Mouse (Mus musculus) spleen, embryonic (tissue): Measurements from ENCODE around the gene Rab11fip3.
"Not testable (repeated sequence)": the region's sequence is repeated elsewhere in the genome, so short reads cannot be mapped to it uniquely, and the experiment has no call there.

Experiments used
- CTCF ChIA-PET: fragments of 350-600 bp; sonication (Branson Sonifier 250); formaldehyde crosslinking; loops from one replicate; lab custom pipeline; 2022; lab: Charles Lee

The Rab11fip3 gene

GRCm38 (mm10) chr17:26042599-26043248 lies 26.6 kb downstream of the Rab11fip3 start:
- CTCF ChIA-PET, result no interaction called here

- CTCF ChIA-PET, result interaction anchor here (0.6 kb wide), 1 partner anchor 210 kb away, joined by 5 read pairs; no protein-coding TSS in a partner anchor
Observed at GRCm38 (mm10) chr17:26041111-26041802, 28.1 kb downstream of the Rab11fip3 start.

- CTCF ChIA-PET, result not testable (repeated sequence)
Observed at GRCm38 (mm10) chr17:26040711-26041110, 28.6 kb downstream of the Rab11fip3 start.

GRCm38 (mm10) chr17:26032037-26032436 lies 37.3 kb downstream of the Rab11fip3 start:
- CTCF ChIA-PET, result no interaction called here

- CTCF ChIA-PET, result no interaction called here
Observed at GRCm38 (mm10) chr17:26031583-26031982, 37.8 kb downstream of the Rab11fip3 start.

- CTCF ChIA-PET, result no interaction called here
Observed at GRCm38 (mm10) chr17:26028261-26028660, 41.1 kb downstream of the Rab11fip3 start.

GRCm38 (mm10) chr17:26024674-26025073 lies 44.7 kb downstream of the Rab11fip3 start:
- CTCF ChIA-PET, result no interaction called here

- CTCF ChIA-PET, result no interaction called here
Observed at GRCm38 (mm10) chr17:26023966-26024365, 45.4 kb downstream of the Rab11fip3 start.

GRCm38 (mm10) chr17:26023181-26023580 lies 46.2 kb downstream of the Rab11fip3 start:
- CTCF ChIA-PET, result no interaction called here

GRCm38 (mm10) chr17:26021728-26022341 lies 47.5 kb downstream of the Rab11fip3 start:
- CTCF ChIA-PET, result no interaction called here

- CTCF ChIA-PET, result interaction anchor here (0.6 kb wide), 1 partner anchor 131 kb away, joined by 3 read pairs; no protein-coding TSS in a partner anchor
Observed at GRCm38 (mm10) chr17:26020848-26021347, 48.5 kb downstream of the Rab11fip3 start.

- CTCF ChIA-PET, result no interaction called here
Observed at GRCm38 (mm10) chr17:26018388-26018787, 51.0 kb downstream of the Rab11fip3 start.

GRCm38 (mm10) chr17:26017949-26018348 lies 51.4 kb downstream of the Rab11fip3 start:
- CTCF ChIA-PET, result no interaction called here

- CTCF ChIA-PET, result no interaction called here
Observed at GRCm38 (mm10) chr17:26017021-26017420, 52.3 kb downstream of the Rab11fip3 start.

- CTCF ChIA-PET, result interaction anchor here (0.6 to 1.1 kb wide), 2 partner anchors 55 to 119 kb away, joined by 4 to 9 read pairs; no protein-coding TSS in a partner anchor
Observed at GRCm38 (mm10) chr17:26013711-26014110, 55.6 kb downstream of the Rab11fip3 start.

GRCm38 (mm10) chr17:26011841-26012460 lies 57.4 kb downstream of the Rab11fip3 start:
- CTCF ChIA-PET, result interaction anchor here (1.0 kb wide), 1 partner anchor 118 kb away, joined by 3 read pairs; no protein-coding TSS in a partner anchor

GRCm38 (mm10) chr17:26009540-26009939 lies 59.8 kb downstream of the Rab11fip3 start:
- CTCF ChIA-PET, result interaction anchor here (0.6 to 1.6 kb wide), 2 partner anchors 97 to 141 kb away, joined by 3 read pairs; partner anchors contain the start of gene Mcrip2

- CTCF ChIA-PET, result interaction anchor here (1.6 kb wide), 1 partner anchor 140 kb away, joined by 3 read pairs; the partner anchor contains the start of gene Mcrip2
Observed at GRCm38 (mm10) chr17:26008787-26009186, 60.6 kb downstream of the Rab11fip3 start.

- CTCF ChIA-PET, result interaction anchor here (1.6 kb wide), 1 partner anchor 139 kb away, joined by 3 read pairs; the partner anchor contains the start of gene Mcrip2
Observed at GRCm38 (mm10) chr17:26008331-26008730, 61.0 kb downstream of the Rab11fip3 start.

GRCm38 (mm10) chr17:26007646-26008045 lies 61.7 kb downstream of the Rab11fip3 start:
- CTCF ChIA-PET, result interaction anchor here (1.6 kb wide), 1 partner anchor 139 kb away, joined by 3 read pairs; the partner anchor contains the start of gene Mcrip2
